Mouse (Mus musculus) embryo, embryonic 10 days (tissue): ENCODE data around the gene Rgs16.
"Not testable (repeated sequence)": the region's sequence is repeated elsewhere in the genome, so short reads cannot be mapped to it uniquely, and the experiment has no call there.

Experiments
- DNase-seq: peaks from one replicate; pipeline ENCODE4 v3.0.0-alpha.2; 2015; ENCODE audit warnings: low spot score

Rgs16 gene

DNA sequence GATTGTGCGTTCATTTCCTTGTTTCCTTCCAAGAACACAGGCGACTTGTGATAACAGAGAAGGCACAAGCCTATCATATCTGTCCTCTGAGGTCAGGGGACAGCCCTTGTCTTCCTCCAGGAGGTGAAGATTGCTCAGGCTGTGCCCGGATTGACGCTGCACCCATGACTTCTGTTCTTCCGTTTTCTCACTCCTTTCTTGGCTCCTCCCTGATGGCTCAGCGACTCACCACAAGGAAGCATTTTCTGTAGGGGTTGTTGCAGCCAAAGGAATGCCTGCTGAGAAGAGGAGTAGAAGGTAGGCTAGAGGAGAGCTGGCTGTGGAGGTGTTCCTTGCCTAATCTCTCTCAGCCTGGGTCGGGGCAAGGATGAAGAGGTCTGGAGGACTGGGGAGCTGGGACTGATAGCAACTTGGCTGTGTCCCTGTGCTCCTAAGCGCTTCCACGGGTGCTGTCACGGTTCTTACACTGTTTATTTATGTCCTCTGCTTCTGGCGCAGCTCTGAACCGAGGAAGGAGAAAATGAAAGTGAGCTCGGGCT, 11.7 kb downstream of the Rgs16 start:
- no peak for DNase-seq

DNA sequence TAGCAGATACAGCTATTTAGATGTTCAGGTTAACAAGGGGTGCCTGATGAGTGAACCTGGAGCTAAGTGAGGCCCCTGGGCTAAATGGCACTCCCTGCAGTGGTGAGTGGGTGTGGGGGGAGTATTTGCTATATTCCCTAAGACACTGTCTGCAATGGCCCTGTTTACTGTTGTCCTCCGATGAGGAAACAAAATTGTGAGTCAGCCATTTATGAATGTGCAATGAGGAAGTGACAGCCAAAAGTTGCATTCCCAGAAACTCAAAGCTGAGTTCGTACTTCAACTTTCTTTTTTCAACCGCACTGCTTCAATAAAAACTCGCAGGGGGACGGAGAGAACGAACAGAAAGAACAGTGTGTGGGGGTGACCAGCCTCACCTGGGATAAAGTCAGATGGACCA, 12.4 kb downstream of the Rgs16 start:
- no peak for DNase-seq

DNA sequence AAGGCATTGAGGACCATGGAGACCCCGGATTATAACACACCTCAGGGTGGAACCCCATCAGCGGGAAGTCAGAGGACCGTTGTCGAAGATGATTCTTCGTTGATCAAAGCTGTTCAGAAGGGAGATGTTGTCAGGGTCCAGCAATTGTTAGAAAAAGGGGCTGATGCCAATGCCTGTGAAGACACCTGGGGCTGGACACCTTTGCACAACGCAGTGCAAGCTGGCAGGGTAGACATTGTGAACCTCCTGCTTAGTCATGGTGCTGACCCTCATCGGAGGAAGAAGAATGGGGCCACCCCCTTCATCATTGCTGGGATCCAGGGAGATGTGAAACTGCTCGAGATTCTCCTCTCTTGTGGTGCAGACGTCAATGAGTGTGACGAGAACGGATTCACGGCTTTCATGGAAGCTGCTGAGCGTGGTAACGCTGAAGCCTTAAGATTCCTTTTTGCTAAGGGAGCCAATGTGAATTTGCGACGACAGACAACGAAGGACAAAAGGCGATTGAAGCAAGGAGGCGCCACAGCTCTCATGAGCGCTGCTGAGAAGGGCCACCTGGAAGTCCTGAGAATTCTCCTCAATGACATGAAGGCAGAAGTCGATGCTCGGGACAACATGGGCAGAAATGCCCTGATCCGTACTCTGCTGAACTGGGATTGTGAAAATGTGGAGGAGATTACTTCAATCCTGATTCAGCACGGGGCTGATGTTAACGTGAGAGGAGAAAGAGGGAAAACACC, 13.7 kb downstream of the Rgs16 start:
- no peak for DNase-seq

DNA sequence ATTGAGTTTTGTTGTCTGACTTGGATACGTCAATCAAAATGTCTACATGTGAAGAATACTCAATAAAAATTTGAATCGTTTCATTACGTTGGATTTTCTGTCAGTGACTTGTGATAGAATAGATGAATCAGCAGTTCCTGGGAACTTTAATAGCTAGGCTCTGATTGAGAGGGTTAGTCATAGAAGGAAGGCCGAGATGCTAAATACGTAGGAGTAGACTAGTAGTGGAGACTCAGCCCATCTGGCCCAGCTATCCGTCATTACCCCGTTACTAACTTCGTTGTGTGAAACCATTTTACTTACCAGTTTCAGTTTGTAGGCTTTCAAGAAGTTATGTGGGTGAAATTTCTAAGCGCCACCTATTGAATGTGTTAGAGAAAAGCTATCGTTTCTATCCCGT, 24.0 kb downstream of the Rgs16 start:
- no peak for DNase-seq

DNA sequence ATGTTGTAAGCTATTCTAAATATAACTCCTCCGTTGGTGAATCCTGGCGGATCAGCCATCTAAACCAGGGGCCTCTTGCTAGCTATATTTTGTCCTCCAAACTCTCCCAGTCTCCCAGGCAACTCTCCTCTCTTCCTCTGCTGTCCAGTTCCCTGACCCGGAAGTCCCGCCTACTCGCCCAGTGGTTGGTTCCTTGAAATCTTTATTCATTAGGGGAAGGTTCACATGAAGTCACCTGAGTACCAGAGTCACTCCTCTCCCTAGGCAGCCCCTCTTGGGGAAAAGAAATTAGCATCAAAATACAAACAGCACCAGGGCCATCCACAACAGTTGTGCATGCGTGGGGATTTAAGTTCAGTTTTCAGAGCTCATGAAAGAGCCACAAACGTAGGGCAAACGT, 26.1 kb downstream of the Rgs16 start:
- no peak for DNase-seq

DNA sequence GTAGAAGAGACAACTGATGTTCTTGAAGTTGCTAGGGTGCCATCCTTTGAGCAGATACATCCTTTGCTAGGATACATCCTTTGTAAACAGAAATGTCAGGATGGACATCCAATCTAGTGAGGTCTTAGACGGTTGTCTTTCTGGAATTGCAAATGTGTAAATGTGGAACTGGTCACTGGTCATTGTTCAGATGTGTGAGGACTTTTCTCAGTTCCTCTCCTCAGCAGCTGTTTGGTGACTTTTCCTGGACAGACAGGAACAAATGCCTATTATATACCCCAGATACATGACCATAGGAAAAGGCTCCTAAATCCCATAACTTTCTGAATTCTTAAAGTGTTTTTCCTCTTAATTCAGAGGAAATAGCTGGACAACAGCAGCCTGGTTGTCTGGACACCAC, 27.1 kb downstream of the Rgs16 start:
- DNase-seq = no peak

DNA sequence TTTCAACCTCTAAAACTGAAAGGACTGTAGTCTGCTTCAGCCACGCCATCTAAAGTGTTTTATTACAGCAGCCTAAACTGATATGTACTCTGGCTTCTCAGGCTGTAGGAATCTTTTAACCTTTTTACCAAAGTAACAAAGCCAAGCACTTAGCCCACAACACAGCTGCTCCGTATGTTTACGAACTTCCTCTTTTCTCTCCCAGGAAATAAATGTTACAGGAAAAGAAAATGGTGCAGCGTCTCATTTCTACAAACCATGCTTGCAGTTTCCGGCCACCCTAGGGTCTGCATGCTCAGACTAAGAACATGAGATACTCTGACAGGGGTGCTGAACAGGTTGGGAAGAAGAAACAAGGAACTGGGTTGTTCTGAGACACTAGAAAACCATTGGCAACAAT, 28.3 kb downstream of the Rgs16 start:
- no peak for DNase-seq

DNA sequence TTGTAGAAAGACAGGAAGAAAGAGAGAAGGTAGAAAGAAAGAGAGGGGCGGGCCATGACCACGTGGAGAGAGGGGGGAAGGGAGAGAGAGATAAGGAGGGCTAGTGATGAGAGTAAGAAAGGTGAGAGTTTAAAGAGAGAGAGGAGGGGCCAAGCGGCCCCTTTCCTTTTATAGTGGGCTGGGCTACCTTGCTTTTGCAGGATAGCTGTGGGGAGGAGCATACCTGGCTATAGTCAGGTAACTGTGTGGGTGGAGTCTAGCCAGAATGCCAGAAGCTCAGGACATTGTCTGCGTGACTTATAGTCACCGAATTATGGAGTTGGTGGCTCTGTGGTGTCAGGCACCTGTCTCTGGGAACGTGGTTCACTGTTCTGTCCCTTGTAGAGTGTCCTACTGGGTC, 29.4 kb downstream of the Rgs16 start:
- not testable (repeated sequence) for DNase-seq

DNA sequence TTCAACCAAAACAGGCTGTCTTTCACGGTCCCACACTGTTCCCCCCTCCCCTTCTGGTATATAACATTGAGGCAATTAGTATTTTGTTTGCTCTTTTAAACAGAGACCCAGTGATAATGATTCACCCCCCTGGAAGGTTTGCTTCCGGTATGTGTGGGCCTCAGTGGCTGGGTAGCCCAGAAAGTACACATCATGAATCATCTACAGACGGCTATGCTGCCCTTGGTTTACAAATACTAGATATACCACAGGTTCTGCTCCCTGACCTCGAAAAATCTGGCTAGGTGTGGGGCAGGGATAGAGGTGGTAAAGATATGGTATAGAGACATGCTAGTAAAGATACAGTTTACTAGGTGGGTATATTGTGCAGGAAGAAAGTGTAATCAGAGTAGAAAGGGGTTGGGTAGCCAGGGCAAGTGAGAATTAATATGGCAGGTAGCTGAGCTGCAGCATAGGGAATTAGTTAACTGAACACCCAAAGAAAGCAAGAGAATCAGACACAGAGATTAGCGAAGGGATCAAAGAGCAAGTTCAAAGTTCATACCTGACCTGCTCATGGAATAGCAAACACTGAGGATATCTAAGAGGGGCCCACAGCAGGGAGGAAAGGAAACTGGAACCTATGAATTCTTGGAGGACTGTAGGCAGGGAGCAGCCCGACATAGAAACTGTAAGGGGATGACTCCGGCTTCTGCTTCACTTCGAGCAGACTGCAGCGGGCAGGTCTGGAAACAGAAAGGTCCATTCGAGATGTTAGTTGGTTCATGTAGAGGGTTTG, 30.0 kb downstream of the Rgs16 start:
- DNase-seq = no peak

DNA sequence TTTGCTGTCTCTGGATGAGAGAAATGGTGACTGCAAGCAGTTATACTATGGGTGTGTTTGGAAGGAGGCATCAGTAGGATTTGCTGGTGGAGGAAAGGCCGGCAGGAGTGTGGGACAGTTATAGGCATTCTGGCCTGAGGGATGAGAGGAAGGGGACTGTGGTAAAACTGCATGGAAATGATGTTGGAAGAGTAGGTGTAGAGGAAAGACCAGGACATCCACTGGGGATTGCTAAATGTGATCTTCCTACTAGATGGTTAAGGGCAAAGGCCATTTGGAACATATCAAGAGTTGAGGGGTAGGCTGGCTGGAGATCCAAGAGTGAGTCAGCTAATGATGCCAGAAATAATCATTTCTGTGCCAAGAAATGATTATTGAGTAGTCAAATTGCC, 30.6 kb downstream of the Rgs16 start:
- no peak for DNase-seq

DNA sequence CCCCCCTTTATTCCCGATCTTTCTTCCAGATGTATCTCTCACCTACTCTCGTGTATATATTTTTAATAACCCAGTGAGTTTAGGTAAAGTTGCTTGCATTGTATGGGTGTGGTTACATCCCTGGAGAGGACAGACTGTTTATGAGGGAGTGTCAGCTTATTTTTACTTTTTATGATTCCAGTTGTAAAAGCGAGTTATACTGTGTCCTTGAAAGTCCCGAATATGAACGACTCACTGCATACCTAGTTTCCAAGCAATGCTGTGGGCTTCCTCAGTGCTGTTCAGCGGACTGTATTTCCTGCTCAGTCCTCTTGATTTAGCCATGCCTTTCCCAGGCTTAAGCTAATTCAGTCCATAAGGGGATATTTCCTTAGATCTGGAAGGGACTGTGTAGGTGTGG, 35.0 kb downstream of the Rgs16 start:
- DNase-seq = no peak

DNA sequence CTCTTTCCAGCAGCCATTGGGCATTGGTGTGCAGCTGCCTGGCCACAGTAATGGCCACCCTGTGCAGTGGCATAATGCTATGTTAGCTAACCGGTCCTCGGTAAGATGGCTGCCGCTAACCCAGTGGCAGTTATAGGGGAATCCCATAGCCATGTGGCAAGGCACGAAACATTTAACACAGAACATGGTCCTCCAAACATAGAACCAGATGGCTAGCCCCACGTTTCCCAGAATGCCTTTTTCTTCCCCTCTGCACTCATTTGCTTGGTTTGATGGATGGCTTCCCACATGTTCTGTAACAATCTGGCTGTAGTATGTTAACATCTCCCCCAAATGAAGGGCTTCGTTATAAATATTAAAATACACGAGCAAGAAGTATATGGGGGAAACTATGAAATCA, 36.1 kb downstream of the Rgs16 start:
- DNase-seq = no peak

DNA sequence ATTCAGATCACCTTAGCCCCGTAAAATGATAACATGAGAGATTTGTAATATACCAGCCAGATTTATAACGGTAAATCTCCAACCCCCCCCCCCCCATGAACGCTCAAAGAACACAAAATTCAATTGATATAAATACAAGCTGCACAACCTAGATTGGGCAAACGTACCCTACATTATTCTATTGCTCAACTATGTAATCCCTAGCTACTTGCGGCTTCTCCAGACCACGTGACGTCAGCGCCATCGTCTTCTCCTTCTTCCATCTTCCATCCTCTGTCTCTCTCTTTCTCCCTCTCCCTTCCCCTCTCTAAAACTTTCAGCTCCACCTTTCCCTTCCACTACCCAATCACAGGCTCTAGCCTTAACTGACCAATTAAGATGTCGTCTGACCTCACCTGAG, 38.1 kb downstream of the Rgs16 start:
- DNase-seq = no peak

DNA sequence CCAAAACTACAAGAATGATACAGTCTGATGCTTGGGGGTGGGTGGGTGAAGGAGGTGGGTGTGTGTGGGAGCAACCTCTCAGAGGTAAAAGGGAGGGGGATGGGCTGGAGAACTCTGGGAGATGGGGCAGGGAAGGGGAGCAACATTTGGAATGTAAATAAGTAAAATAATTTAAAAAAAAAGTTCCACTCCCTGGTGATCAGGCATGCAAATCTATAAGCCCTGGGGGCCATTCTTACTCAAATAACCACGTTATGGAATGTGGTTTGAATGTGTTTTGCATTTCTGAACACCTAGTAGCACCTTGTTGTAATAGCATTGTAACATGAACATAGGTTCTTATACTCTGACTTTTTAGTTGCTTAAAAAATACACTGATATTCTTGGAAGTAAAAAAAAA, 43.2 kb downstream of the Rgs16 start:
- no peak for DNase-seq

DNA sequence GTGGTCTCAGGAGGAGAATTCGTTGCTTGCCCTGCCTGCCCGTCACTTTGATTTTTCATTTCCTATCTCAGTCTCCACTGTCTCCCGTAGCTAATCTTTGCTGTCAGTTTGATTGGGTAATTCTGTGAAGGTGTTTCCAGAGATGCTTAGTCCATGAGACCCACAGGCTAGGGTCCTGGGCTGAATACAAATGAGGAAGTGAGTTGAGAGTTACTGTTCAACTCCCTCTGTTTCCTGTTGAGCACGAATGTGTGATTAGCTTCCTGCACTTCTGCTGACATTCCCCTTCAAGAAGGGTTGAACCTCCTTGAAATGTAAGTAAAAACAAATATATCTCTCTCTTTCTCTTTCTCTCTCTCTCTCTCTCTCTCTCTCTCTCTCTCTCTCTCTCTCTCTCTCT, 45.5 kb downstream of the Rgs16 start:
- DNase-seq = no peak

DNA sequence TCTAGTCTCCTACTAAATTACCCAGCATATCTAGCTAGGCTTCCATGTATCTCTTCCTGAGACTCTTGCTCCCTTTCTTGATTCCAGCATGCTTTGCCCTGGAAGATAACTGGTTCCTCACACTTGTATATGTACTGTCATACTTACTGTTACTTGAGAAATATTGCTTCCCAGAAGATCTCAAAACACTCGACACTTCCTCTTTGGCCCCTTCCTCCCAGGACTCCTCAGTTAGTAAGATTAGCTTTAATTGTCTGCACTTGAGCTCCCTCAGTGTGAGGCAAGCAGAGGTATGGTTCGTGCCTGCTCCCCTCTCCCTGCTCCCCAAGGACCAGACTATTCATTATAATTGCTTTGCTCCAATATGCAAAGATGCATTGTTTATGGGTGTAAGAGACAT, 50.6 kb downstream of the Rgs16 start:
- DNase-seq = no peak

DNA sequence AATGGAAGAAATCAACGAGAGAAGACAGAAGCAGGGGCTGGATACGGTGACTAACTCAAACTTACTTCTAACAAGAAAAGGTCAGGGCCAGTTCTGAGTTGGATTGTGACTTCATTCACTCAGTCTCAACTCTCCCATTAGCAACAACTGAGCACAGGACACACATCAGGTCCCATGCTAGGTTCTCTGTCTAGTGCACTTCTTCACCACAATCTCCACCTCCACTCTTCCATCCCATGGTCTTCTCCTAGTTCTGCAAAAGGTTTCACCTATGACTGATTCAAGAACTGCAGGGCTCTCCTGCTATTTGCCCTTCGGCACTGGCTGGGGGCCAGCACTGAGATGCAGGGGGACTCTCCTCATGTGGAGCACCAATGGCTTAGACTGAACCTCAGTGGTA, 54.1 kb downstream of the Rgs16 start:
- DNase-seq = no peak
